Mouse (Mus musculus) embryo, embryonic 9.5 days (tissue): ENCODE measurements at regions not wholly inside any gene's neighbourhood (a gene's known extent, or its start where the extent isn't known, plus 50 kb on each side); places are given as distances from the start of the nearest gene placed in this dataset.
A peak's percentile ranks its signal among the peaks of the same experiment; 100 is the strongest.

Source experiments
- DNase-seq: peaks from one replicate; pipeline ENCODE4 v3.0.0-alpha.2; 2017; ENCODE audit errors: extremely low spot score

DNA sequence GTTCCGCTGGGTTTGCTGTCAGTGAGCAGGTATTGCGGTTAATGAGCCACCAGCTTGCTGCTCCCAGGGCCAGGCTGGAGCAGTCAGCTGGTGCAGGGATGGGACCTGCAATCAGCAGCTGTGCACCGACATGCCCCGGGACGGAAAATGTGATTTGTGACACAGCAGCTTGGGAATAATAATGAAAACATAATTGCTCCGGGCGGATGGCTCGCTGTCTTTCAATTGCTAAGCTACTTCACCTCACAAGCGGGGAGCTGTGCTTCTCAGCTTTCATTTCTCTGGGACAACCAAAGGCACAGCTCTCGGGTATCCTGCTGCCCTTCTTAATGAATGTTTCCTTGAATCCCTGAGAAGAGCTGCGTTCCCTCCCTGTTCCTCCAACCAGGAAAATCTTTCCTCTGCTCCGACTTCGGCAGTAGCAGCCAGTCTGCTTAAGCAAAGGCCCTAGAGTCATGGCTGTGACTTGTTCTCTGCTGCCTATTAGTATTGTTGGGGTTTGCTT lies 235.3 kb upstream of the A1bg start:
- peak; percentile 32 for DNase-seq

DNA sequence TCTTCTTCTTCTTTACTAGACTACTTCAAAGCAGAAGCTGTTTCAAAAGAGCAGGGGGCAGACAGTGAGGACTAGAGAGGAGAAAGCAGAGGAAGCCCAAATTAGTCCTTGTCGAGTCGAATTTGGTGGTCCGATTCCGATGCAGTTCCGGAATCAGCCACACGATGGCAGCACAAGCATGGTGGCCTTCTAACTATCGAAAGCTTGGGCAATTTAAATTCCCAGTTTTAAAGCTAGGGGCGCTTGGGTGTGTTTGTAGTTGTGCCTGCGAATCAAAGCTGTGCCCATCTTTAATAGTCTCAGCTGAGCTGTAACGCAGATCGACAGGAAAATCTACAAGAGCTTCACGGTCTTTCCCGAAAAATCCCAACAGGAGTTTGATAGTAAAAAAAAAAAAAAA lies 234.7 kb upstream of the A1bg start:
- peak; percentile 91 for DNase-seq

DNA sequence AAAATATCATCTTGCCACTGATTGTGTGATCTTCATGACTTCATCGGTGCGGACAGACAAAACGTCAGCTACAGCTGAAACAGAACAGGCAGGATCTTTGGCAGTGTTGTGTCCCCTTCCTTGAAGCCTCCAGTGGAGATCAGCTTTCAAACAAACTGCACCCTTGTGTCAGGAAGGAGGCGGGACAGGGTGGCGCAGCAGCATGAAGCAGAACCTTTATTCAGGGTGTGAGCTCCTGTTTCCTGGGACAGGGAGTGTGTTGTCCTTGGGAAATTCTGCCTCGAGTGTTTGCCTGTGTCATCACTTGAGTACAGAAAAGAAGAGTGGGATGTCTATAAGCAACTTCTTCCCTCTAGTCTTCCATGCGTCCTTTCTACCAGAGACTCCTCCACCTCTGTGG lies 232.7 kb upstream of the A1bg start:
- no peak for DNase-seq

DNA sequence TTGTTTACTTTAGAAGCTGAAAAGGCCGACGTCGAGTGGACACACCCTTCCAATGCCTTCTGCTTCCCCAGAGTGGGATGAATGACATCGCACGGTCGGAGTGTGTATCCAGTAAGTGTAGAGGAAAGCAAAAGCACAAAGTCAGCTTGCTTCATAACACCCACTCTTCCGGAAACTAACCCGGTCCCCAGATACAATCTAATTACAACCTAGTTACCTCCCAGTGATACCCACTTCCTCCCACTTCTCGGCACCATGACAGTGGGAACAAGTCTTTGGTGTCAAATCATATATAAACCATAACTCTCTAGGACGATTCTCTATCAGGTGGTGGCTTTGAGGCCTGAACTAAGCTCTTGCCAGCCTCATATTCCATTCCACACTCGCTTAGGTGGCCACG lies 231.4 kb upstream of the A1bg start:
- no peak for DNase-seq

DNA sequence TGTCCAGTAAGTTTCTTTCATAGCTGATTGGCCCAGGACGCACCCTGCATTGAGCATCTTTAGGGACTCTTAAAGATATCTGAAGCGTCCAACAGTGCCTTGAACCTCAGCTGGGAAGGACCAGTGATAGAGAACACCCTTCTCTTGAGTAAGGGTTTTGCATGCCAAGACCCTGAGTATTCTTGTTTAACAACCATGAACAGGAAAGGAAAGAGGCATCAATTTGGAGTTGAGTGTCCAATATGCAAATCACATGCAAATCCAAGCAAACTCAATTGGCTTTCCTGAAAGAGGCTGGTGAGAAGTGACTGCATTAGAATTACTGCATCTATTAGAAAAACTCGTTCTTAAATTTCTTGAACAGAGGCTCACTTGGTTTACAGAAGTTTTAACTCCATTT lies 220.0 kb upstream of the A1bg start:
- no peak for DNase-seq

DNA sequence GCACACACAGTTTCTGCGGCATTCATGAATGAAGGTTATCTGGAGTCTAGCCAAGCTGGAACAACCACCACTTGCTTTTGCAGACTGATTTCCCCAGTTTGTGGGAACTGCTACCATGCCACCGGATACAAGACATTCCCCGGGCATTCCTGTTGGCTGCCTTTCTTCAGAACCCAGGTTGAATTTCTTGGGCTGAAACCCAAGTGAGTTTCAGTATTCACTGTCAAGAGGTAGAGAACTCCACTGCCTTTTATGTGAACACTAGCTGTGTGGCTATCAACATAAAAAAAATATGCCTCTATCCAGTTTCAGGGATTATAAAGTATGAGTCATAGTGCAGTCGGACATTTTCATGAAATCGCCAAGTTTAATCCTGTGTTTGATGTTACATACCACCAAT lies 216.3 kb upstream of the A1bg start:
- no peak for DNase-seq

DNA sequence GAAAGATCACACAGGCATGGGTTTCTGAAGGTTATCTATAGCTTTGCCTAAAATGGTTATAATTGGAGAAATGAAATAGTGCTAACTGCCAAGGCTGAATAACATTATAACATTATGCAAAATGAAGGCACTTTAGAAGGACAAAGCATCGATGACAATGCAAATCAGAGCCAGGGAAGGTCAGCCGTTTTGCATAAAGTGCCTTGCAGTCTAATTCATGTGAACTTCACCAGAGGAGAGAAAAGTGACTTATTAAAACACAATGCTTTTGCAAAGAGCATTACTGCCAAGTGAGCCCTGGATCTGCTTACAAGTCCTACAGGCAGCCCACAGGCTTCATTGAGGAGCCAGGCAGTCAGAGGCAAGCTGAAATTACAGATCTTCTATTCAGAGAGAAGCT lies 214.0 kb upstream of the A1bg start:
- DNase-seq: no peak

DNA sequence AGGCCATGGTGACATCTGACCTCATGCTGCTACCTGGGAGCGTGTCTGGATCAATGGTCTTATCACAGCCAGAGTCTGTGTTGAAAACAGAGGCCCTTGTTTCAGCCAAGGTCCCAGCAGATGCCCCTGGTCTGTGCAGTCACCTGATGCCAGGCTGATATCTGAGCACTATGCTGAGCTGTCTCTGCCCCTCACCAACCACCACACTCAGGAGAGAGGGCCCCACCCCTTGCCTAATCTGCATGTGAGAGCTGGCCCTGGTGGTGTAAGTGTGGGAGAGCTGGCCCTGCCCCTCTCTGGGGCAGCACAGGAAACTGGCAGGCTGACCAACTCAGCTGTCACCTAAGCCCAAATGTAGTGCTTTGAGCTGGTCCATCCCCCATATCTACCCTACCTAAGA lies 210.5 kb upstream of the A1bg start:
- DNase-seq: no peak

DNA sequence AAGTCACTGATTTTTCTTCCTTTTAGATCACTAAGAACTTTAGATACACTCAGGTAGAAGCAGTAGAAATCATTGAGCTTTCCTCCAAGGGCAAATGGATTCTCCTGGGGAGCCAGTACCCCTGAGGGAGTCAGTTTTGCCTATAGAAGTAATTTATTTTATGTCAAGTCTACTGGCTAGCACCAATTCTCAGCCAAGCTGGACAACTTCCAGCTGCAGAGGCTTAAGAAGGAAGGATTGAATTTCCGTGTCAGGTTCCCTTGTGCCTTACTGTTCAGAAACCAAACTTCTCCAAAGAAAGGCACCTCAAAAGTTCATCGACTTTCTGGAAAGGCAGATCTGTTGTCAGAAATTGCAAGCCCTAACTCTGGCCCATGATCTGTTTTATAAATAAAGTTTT lies 205.2 kb upstream of the A1bg start:
- no peak for DNase-seq

DNA sequence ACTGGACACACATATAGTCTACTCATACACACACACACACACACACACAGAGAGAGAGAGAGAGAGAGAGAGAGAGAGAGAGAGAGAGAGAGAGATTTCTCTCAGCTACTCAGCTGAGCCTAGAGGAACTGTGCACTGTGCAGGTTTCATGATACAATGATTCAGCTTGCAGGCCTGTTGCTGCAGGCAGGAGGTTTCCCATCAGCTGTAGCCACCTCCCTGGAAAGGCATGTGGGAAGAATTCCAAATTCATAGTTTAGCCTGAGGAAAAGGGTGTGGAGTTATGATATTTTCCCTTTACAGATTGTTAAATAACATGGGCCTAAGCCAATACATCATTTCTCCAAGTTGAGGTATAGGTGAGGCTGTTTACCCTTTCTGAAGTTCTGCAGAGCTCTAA lies 204.3 kb upstream of the A1bg start:
- no peak for DNase-seq

DNA sequence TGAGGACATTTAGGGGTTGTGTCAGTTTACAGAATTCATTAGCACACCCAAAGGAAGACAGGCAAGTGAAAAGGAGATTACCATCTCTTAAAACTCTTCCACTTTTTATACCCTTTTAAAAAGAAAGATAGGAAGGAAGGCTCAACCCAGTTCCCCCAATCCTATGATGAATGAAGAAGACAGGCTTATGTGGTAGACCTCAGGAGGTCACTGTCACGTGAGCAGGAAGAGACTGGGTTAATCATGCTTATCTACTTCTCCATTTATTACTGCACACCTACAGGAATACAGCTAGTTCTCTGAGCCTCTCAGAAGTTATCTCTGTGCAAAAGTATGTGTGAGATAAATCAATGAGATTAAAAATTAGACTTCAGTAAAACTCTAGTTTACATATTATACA lies 194.1 kb upstream of the A1bg start:
- no peak for DNase-seq

DNA sequence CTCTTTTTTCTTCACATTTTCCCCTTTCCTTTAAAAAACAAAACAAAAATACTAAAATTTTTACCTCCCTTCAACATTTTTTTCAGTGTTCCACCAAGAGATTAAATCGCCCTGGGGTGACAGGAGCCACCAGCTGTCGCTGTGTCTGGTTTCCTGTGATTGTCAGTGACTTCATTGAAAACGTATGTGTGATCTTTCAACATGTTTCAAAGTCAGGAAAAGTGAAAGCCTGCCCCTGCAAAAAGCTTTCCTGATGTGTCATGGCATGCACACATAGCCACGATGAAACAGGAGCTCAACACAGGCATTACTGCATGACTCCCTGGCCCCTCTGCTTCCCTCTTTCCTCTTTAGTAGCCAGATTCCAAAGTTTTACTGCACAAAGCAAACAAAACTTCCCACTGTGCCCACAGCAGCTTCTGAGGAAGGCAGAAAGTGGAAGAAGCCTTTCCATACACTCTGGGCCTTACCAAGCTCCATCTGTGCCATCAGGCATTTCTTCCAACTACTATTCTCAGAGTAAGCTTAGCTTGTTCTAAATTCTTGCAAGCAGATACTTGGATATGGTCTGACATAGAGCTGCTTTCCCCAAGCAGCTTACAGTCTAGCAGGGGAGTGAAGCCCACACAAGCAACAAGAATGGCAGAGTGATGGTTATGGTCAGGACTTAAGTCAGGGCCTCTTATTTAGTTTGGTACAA lies 186.8 kb upstream of the A1bg start:
- DNase-seq: no peak

DNA sequence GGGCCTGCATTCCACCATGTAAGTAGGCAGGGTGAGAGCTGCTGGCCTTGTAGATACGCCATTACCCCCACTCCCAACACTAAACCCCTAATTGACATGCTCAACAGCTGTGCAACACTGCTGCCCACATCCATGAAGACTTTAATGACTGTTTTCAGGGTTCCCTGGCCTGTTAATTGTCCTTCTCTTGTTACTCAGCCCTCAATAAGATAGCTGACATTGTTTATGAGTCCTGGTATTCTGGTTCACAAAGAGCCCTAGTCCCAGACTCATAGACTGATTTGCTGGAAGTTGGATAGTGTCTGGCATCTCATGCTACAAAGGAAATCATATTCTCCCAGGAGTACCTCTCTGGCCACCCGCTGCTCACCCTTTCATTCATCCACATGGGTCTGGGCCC lies 186.1 kb upstream of the A1bg start:
- no peak for DNase-seq

DNA sequence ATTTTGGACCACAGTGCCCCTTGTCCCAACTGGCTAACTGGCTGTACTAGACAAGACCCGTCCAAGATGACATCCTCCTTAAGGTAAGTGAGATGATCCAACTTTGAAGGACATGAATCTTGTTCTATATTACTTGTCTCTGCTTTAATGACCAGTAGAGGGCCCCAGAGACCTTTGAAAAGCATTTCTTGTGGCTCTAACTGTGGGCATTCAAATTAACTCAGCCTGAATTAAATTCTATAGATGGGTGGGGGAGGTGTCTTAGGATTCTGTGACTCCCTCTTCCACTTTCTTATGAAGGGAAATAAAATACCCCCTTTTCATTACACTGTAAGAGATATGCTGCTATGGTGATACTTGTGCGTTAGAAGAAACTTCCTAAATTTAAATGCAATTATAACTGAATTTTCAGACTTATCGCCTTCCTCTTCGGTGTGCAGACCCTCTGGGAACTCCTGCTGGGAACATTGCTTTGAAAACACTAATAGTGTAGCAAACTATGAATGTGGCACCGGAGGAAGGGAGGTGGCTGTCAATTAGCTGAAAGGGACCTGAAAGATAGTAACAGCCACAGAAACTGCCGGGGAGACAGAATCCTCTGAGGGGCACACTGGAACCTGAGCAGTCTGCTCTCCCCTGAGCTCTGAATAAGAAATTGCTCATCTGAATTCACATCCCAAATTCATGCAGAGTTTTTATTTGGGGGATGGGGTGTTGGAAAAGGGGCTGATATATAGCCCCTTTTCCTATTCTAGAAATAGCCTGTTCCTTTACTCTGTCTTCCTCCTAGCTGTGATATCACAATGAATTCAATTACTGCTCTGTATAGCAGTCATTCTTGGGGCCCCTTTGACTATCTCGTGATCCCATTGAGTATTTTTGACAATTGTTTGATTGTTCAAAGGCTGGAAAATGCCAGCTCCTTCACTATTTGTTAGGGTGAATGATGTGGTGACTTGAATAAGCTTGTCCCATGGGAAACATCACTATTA lies 179.9 kb upstream of the A1bg start:
- DNase-seq: peak; percentile 71

DNA sequence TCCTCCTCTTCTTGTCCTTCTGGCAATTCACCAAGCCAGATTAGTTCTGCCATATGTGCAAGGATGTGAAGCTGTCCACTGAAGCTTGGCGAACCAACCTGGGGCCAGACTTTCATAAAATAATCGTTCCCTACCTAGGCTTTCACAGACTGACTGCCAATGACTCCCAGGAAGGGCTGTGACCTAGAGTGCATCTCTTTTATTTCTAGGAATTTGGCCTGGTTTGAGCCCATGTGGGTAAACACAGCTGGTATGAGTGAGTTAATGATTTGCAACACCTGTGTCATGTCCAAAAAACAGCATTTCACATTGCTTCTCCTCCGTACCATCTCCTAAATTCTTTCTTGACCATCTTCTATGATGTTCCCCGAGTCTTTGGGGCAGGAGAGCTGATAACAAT lies 178.0 kb upstream of the A1bg start:
- DNase-seq: no peak

DNA sequence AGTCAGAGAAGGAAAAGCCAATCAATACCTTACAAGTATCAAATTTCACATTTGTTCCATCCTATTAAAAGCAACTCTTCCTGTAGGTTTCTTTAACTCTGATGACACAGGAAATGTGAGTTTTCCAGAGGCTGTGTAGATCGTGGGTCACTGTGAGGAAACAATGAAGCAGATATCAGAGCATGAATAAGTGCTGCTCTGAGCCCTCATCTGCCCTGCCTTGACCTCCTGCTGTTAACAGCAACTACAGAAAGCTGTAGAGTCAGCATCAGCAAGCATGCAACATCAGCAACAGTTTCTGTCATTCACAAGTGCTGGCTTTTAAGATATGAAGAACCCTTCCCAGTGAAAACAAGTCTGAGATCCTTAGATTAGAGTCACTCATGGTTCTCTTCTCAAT lies 176.2 kb upstream of the A1bg start:
- DNase-seq: no peak

DNA sequence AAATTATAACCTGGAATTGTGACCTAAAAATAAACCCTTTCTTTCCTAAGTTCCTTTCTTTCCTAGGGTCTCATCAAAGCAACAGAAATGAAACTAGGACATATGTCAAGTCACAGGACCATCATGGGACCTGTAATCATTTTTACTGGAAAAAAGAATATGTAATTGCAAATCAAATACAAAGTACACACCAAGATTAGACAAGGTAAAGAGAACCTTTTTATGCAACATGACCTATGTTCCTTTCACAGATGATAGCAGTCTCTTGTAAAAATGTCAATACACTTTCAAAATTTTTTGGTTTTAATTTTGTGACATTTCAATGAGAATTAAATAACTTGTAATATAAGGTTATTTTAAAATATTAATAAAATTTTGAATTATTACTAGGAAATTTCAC lies 175.7 kb upstream of the A1bg start:
- DNase-seq: no peak

DNA sequence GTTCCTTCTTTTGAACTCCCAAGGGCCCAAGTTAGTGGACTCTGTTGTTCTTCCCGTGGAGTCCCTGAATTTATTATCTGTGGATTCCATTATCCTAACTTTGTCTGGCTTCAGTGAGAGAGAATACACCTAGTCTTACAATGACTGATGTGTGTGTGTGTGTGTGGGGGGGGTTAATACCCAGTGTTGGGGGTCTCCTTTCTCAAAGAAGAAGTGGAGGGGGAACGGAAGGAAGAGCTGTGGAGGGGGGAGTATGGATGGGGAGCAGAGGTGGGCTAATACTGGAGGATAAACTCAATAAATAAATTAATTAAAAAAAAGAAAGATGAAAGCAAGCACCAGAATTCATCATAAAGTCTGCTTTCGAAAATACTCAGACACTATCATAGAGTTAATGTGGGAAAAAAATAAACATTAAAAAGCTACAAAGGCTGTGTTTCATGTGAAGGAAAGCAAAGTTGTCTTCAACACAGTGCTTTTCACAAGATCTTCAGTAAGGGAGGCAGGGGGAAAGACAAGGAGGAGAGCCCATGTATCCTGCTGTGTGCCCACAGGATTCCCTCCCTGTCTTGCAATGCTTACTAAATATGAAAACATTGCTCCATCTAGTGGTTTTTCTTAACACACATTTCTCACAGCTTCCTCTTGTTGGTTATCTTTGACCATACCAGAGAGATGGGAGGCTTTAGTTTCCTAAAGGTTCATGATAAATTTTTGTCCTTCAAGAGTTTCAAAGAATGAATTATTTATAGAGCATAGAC lies 173.4 kb upstream of the A1bg start:
- DNase-seq: peak; percentile 32

DNA sequence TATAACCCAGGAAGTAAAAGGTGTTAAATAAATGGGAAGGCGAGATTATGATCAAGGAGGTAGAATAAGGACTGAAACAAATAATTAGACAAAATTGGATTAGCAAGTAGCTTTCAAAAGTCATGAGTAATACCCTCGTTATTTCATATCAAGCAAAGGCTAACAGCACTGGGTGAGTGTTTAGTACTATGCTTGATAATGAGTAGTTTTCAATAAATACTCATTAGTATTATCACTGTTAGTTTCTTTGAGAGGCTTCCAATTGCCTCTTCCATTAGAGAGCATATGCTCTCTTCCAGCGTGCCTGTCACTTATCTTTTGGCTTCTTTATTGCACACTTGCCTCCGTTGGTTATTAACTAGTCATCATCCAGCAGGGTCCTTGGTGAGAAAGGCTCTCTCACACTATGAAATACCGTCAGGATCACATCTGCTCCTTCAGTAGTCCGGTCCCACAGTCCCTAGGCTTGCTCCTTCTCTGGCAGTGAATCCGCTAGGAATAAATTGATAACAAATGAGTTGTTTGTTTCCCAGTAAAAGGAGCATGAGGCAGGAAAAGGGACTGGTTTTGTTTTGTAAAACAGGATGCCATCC lies 132.3 kb upstream of the A1bg start:
- no peak for DNase-seq

DNA sequence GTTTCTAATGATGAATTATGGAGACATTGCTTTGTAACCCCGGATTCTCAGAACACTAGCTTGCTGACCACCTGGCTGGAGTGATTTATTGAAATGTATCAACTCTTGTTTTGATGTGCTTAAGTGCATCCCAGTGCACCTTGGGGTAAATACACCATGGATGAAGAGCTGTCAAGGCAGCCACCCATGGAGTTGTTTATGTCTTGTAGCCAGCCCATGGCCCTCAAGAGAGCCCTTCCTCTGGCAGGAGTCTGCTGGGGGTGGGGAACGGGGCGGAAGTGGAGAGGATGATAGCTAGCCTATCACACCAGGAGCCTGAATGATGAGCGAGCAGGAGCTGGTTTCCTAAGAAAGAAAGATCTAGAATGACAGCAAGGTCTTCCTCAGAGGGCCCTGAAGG lies 128.6 kb upstream of the A1bg start:
- DNase-seq: no peak

DNA sequence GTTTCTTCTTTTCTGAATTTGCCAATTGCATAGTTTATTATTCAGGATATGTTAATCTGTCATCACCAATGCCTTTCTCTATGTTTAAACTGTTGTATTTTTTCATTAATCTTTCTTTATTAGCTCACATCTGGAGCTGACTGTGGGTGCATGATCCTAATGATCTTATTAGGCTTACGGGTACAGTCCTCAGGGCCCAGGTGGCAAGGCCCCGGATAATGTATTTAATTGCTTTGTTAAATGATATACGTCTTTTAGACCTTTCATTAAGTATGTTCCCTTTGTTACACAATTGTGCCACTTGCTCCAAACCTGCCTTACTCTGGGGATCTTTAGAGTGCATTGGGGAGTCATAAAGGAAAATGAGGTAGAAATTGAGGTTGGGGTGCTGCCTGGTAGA lies 86.7 kb upstream of the A1bg start:
- no peak for DNase-seq
